Mouse (Mus musculus) myocyte (in vitro differentiated cells): Measurements from ENCODE around the gene Dpp10. TPM values are rescaled to one million over a fixed set of nuclear protein-coding genes. Genes with fewer than 3 reads are reported as not detected.

Experiments
- H3K27me3 ChIP-seq: one replicate; pipeline ENCODE4 v1.6.1; 2011; ENCODE audit not compliant: control insufficient read depth, insufficient read depth, insufficient read length
- H3K36me3 ChIP-seq: one replicate; pipeline ENCODE4 v1.6.1; 2011; ENCODE audit not compliant: control insufficient read depth, insufficient read depth
- H3K4me2 ChIP-seq: one replicate; pipeline ENCODE4 v1.6.1; 2011; ENCODE audit warnings: low read depth, control low read depth
- H3K4me3 ChIP-seq: one replicate; pipeline ENCODE4 v1.5.1; 2011; ENCODE audit warnings: mild to moderate bottlenecking, control low read depth, moderate library complexity
- H3K79me2 ChIP-seq: one replicate; pipeline ENCODE4 v1.6.1; 2011; ENCODE audit not compliant: control insufficient read depth, insufficient read depth
- H3ac ChIP-seq: one replicate; pipeline ENCODE4 v1.6.1; 2011; ENCODE audit not compliant: control insufficient read depth, insufficient read length
- CEBPB ChIP-seq: IDR thresholded peaks from 2 replicates; pipeline ENCODE4 v1.6.1; 2011; ENCODE audit warnings: mild to moderate bottlenecking, moderate library complexity; ENCODE audit not compliant: poor library complexity, insufficient read depth, severe bottlenecking
- E2F4 ChIP-seq: IDR thresholded peaks from one replicate; pipeline ENCODE4 v1.6.1; 2011; ENCODE audit warnings: mild to moderate bottlenecking, control low read depth, moderate library complexity; ENCODE audit not compliant: insufficient read depth
- MAX ChIP-seq: IDR thresholded peaks from one replicate; pipeline ENCODE4 v1.6.1; 2011; ENCODE audit warnings: low read depth, mild to moderate bottlenecking, control low read depth
- MYOD1 ChIP-seq, 3 experiments: IDR thresholded peaks; one replicate each; pipeline ENCODE4 v1.6.1; 2011; ENCODE audit warnings: control low read depth in 2 of 3, low read depth in 2 of 3, mild to moderate bottlenecking in 2 of 3, moderate library complexity in 1 of 3; ENCODE audit not compliant: insufficient read length in 2 of 3, control insufficient read depth in 1 of 3
- MYOG ChIP-seq, 3 experiments: IDR thresholded peaks; one replicate each; pipeline ENCODE4 v1.6.1; 2011; ENCODE audit warnings: control low read depth in 2 of 3, low read depth in 2 of 3, mild to moderate bottlenecking in 2 of 3; ENCODE audit not compliant: insufficient read length in 2 of 3, control insufficient read depth in 1 of 3, insufficient read depth in 1 of 3
- POLR2A ChIP-seq: IDR thresholded peaks from one replicate; pipeline ENCODE4 v1.6.1; 2011; ENCODE audit warnings: low read depth, mild to moderate bottlenecking, control low read depth, moderate library complexity; ENCODE audit not compliant: insufficient read length
- POLR2AphosphoS2 ChIP-seq: IDR thresholded peaks from one replicate; pipeline ENCODE4 v1.6.1; 2011; ENCODE audit warnings: low read depth, control low read depth; ENCODE audit not compliant: insufficient read length
- REST ChIP-seq: IDR thresholded peaks from one replicate; pipeline ENCODE4 v1.6.1; 2011; ENCODE audit warnings: mild to moderate bottlenecking, control low read depth, moderate library complexity; ENCODE audit not compliant: insufficient read depth, insufficient read length
- SRF ChIP-seq: IDR thresholded peaks from one replicate; pipeline ENCODE4 v1.6.1; 2011; ENCODE audit warnings: low read depth; ENCODE audit not compliant: control insufficient read depth, insufficient read length
- TCF12 ChIP-seq: IDR thresholded peaks from one replicate; pipeline ENCODE4 v1.6.1; 2011; ENCODE audit warnings: mild to moderate bottlenecking, control low read depth; ENCODE audit not compliant: poor library complexity, insufficient read depth, severe bottlenecking
- TCF3 ChIP-seq: IDR thresholded peaks from one replicate; pipeline ENCODE4 v1.6.1; 2011; ENCODE audit warnings: low read depth, control low read depth; ENCODE audit not compliant: insufficient read length
- USF1 ChIP-seq: IDR thresholded peaks from one replicate; pipeline ENCODE4 v1.6.1; 2011; ENCODE audit warnings: low read depth, mild to moderate bottlenecking, control low read depth, moderate library complexity
- polyA plus RNA-seq: library from polyadenylated mRNA; unstranded; fragments of >200 nt; fragmentation: generic; extraction: Trizol; gene quantifications from one replicate; pipeline ENCODE4 v1.2.1, GENCODE M21; 2012; ENCODE audit warnings: missing spikeins

Gene Dpp10
- polyA plus RNA-seq: not detected

- Histone ChIP-seq H3K36me3 (no peaks in the 10 kb centered on the region), H3K4me3 (no peak within 1 kb of the TSS), H3K27me3 (no peaks in the 10 kb centered on the region), H3K4me2 (no peak within 1 kb of the TSS), H3ac (no peak within 1 kb of the TSS), H3K79me2 (no peaks in the 10 kb centered on the region)
- TF ChIP-seq POLR2AphosphoS2 (no peak), SRF (no peak)
Observed at GRCm38 (mm10) chr1:124044925-124045640, at the start of gene Dpp10. Gene Dpp10, minus strand, starts transcription at chr1:124045559.

DNA sequence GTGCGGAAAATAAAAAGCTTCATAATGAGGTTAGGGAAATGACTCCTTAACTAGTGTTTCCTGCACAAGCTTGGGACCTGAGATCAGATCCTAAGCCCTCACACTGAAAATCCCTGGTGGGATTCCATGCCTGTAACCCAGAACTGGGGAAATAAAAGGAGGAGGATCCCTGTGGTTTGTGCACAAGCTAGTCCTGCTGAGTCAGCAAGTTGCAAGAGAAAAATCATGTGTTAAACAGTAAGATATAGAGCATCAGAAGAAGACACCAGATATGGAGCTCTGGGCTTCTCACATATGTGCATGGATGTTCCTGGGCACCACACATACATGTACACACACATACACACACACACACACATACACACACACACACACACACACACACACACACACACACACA is 3.2 kb upstream of the Dpp10 start:
- H3K79me2 ChIP-seq: no peaks in the 10 kb centered on the region
- no peaks in the 10 kb centered on the region for H3K27me3 ChIP-seq
- H3K36me3 ChIP-seq: no peaks in the 10 kb centered on the region
- no peak for TF ChIP-seq POLR2AphosphoS2
- no peak for TF ChIP-seq SRF
- TF ChIP-seq MYOD1 (IDR thresholded peaks at IDR 0.05; ENCODE audit: control insufficient read depth in 1 of 3, insufficient read length in 2 of 3, low read depth in 2 of 3): no peak
- TF ChIP-seq USF1: no peak
- TF ChIP-seq REST: no peak
- TF ChIP-seq POLR2A: no peak
- TF ChIP-seq MYOG (IDR thresholded peaks at IDR 0.05; ENCODE audit: control insufficient read depth in 1 of 3, insufficient read depth in 1 of 3, insufficient read length in 2 of 3, low read depth in 2 of 3): no peak
- no peak for TF ChIP-seq CEBPB
- no peak for TF ChIP-seq TCF12
- no peak for TF ChIP-seq E2F4
- no peak for TF ChIP-seq TCF3
- TF ChIP-seq MAX: no peak
- no peak overlapping the region for H3K4me3 ChIP-seq
- H3K4me2 ChIP-seq: no peak overlapping the region
- no peak overlapping the region for H3ac ChIP-seq

GRCm38 (mm10) chr1:124045761-124046300 is 472 bp upstream of the Dpp10 start:
- Histone ChIP-seq H3K4me3 (no peak overlapping the region), H3K36me3 (no peaks in the 10 kb centered on the region)

GRCm38 (mm10) chr1:124044161-124044560 is 1.2 kb downstream of the Dpp10 start:
- no peak for TF ChIP-seq SRF
- no peaks in the 10 kb centered on the region for H3K27me3 ChIP-seq
- H3K36me3 ChIP-seq: no peaks in the 10 kb centered on the region

More at GRCm38 (mm10) chr1:124045761-124046300, 472 bp upstream of the Dpp10 start:
- Histone ChIP-seq H3K27me3 (no peaks in the 10 kb centered on the region), H3K79me2 (no peaks in the 10 kb centered on the region), H3K4me2 (no peak overlapping the region), H3ac (no peak overlapping the region)
- TF ChIP-seq POLR2AphosphoS2 (no peak), E2F4 (no peak), MYOD1 (IDR thresholded peaks at IDR 0.05; ENCODE audit: control insufficient read depth in 1 of 3, insufficient read length in 2 of 3, low read depth in 2 of 3) (no peak), TCF12 (no peak), TCF3 (no peak), USF1 (no peak), MYOG (IDR thresholded peaks at IDR 0.05; ENCODE audit: control insufficient read depth in 1 of 3, insufficient read depth in 1 of 3, insufficient read length in 2 of 3, low read depth in 2 of 3) (no peak), REST (no peak), SRF (no peak), MAX (no peak)

GRCm38 (mm10) chr1:124043421-124043820 is 1.9 kb downstream of the Dpp10 start:
- H3ac ChIP-seq: no peak overlapping the region
- TF ChIP-seq TCF3 (no peak), TCF12 (no peak), MYOD1 (IDR thresholded peaks at IDR 0.05; ENCODE audit: control insufficient read depth in 1 of 3, insufficient read length in 2 of 3, low read depth in 2 of 3) (no peak), E2F4 (no peak), MAX (no peak), MYOG (IDR thresholded peaks at IDR 0.05; ENCODE audit: control insufficient read depth in 1 of 3, insufficient read depth in 1 of 3, insufficient read length in 2 of 3, low read depth in 2 of 3) (no peak), POLR2AphosphoS2 (no peak), CEBPB (no peak), SRF (no peak), POLR2A (no peak), USF1 (no peak), REST (no peak)
- H3K79me2 ChIP-seq: no peaks in the 10 kb centered on the region
- no peaks in the 10 kb centered on the region for H3K27me3 ChIP-seq
- H3K4me2 ChIP-seq: no peak overlapping the region
- no peak overlapping the region for H3K4me3 ChIP-seq
- H3K36me3 ChIP-seq: no peaks in the 10 kb centered on the region

More at GRCm38 (mm10) chr1:124044161-124044560, 1.2 kb downstream of the Dpp10 start:
- H3K79me2 ChIP-seq: no peaks in the 10 kb centered on the region
- no peak overlapping the region for H3K4me2 ChIP-seq
- H3K4me3 ChIP-seq: no peak overlapping the region
- no peak overlapping the region for H3ac ChIP-seq
